Mouse (Mus musculus) bone marrow, adult 2 months (tissue): ENCODE measurements around the gene Hivep3.

Source experiments
- CTCF ChIP-seq: fragments of 200-500 bp; IDR thresholded peaks from 2 replicates; pipeline ENCODE4 v1.5.1; 2011; ENCODE audit warnings: low read length, control low read depth; ENCODE audit not compliant: control insufficient read depth, insufficient read depth
- POLR2A ChIP-seq: fragments of 200-500 bp; IDR thresholded peaks from 2 replicates; pipeline ENCODE4 v1.6.1; 2011; ENCODE audit warnings: low read depth, mild to moderate bottlenecking, control low read depth, low read length, borderline replicate concordance; ENCODE audit not compliant: control insufficient read depth

GRCm38 (mm10) chr4:119750681-119751211, 17.2 kb downstream of the Hivep3 start:
- TF ChIP-seq POLR2A (no peak), CTCF (no peak)
